Mouse (Mus musculus) liver, embryonic 12.5 days (tissue): ENCODE results near the gene Dab2ip. TPM values are rescaled to one million over a fixed set of nuclear protein-coding genes. Genes with fewer than 3 reads are reported as not detected.

Source experiments
- ATAC-seq: fragments of 200-750 bp; cut with Nextera tagmentation; 2 replicates; pipeline ENCODE4 v1.8.0; 2017; ENCODE audit warnings: moderate number of reproducible peaks, mild to moderate bottlenecking, moderate library complexity
- H3K27ac ChIP-seq: fragments of 300-500 bp; sonication (generic); 2 replicates; pipeline ENCODE4 v1.5.1; 2016; ENCODE audit warnings: mild to moderate bottlenecking
- H3K27me3 ChIP-seq: fragments of 300-500 bp; sonication (generic); replicated peaks from 2 replicates; pipeline ENCODE4 v1.6.1; 2016; ENCODE audit warnings: mild to moderate bottlenecking, moderate library complexity
- H3K36me3 ChIP-seq: fragments of 300-500 bp; sonication (generic); 2 replicates; pipeline ENCODE4 v1.6.1; 2016; ENCODE audit warnings: mild to moderate bottlenecking, moderate library complexity
- H3K4me1 ChIP-seq: fragments of 300-500 bp; sonication (generic); 2 replicates; pipeline ENCODE4 v1.6.1; 2016
- H3K4me2 ChIP-seq: fragments of 300-500 bp; sonication (generic); 2 replicates; pipeline ENCODE4 v1.6.1; 2016; ENCODE audit warnings: mild to moderate bottlenecking, moderate library complexity
- H3K4me3 ChIP-seq: fragments of 300-500 bp; sonication (generic); 2 replicates; pipeline ENCODE4 v1.5.1; 2016; ENCODE audit warnings: mild to moderate bottlenecking, moderate library complexity
- H3K9ac ChIP-seq: fragments of 300-500 bp; sonication (generic); 2 replicates; pipeline ENCODE4 v1.6.1; 2016; ENCODE audit warnings: mild to moderate bottlenecking, moderate library complexity
- H3K9me3 ChIP-seq: fragments of 300-500 bp; sonication (generic); replicated peaks from 2 replicates; pipeline ENCODE4 v1.6.1; 2016; ENCODE audit warnings: mild to moderate bottlenecking, moderate library complexity
- WGBS: fragments of 180-500 bp; shearing (Covaris S2); methylation state at CpG from one replicate; pipeline ENCODE4 v1.1.7; 2016; ENCODE audit not compliant: insufficient replicate concordance; 5-methylcytosine and 5-hydroxymethylcytosine counted together
- polyA plus RNA-seq: library from polyadenylated mRNA; unstranded; fragments of >200 nt; fragmentation: Nextera tagmentation; extraction: Ambion mirVana; gene quantifications from 2 replicates; pipeline ENCODE4 v1.2.1, GENCODE M21; 2016

Gene Dab2ip
- polyA plus RNA-seq, 1 experiment from 2014 or later: 8.6 TPM

- Histone ChIP-seq H3K27ac (no peak overlapping the region), H3K9me3 (no peaks in the 10 kb centered on the region), H3K36me3 (no peaks in the 10 kb centered on the region), H3K4me2 (no peak overlapping the region), H3K27me3 (peaks cover 91% of the 10 kb centered on the region), H3K4me1 (peaks cover 15% of the 10 kb centered on the region; the same call in 1 of the 2 replicates), H3K4me3 (no peak overlapping the region), H3K9ac (no peak overlapping the region)
- whole genome bisulfite sequencing: 16% methylated on average over 9 of the region's 9 CpGs
- no peak for ATAC-seq
Measured at GRCm38 (mm10) chr2:35588368-35588767, 30.3 kb downstream of the Dab2ip start.

GRCm38 (mm10) chr2:35589385-35589784, 31.3 kb downstream of the Dab2ip start:
- H3K4me2 ChIP-seq: no peak overlapping the region
- no peak overlapping the region for H3K9ac ChIP-seq
- H3K27me3 ChIP-seq: peaks cover 81% of the 10 kb centered on the region
- no peak overlapping the region for H3K27ac ChIP-seq
- ATAC-seq: no peak
- 38% methylated on average over 10 of the region's 10 CpGs for WGBS
- H3K36me3 ChIP-seq: no peaks in the 10 kb centered on the region
- peaks cover 15% of the 10 kb centered on the region; the same call in 1 of the 2 replicates for H3K4me1 ChIP-seq
- H3K9me3 ChIP-seq: no peaks in the 10 kb centered on the region
- H3K4me3 ChIP-seq: no peak overlapping the region

GRCm38 (mm10) chr2:35589800-35590199, 31.7 kb downstream of the Dab2ip start:
- no peak overlapping the region for H3K4me3 ChIP-seq
- 67% methylated on average over 4 of the region's 4 CpGs for whole genome bisulfite sequencing
- H3K9ac ChIP-seq: no peak overlapping the region
- H3K9me3 ChIP-seq: no peaks in the 10 kb centered on the region
- no peak overlapping the region for H3K27ac ChIP-seq
- H3K36me3 ChIP-seq: no peaks in the 10 kb centered on the region
- ATAC-seq: no peak
- peaks cover 15% of the 10 kb centered on the region; the same call in 1 of the 2 replicates for H3K4me1 ChIP-seq
- H3K27me3 ChIP-seq: peaks cover 77% of the 10 kb centered on the region
- no peak overlapping the region for H3K4me2 ChIP-seq

- peaks cover 15% of the 10 kb centered on the region; the same call in 1 of the 2 replicates for H3K4me1 ChIP-seq
Measured at GRCm38 (mm10) chr2:35591961-35592724, 34.1 kb downstream of the Dab2ip start.

GRCm38 (mm10) chr2:35592725-35593392, 34.8 kb downstream of the Dab2ip start:
- Histone ChIP-seq H3K27ac (no peak overlapping the region), H3K27me3 (peaks cover 58% of the 10 kb centered on the region), H3K9ac (no peak overlapping the region), H3K4me1 (peaks cover 12% of the 10 kb centered on the region; the same call in 1 of the 2 replicates), H3K4me3 (no peak overlapping the region), H3K4me2 (no peak overlapping the region), H3K36me3 (no peaks in the 10 kb centered on the region), H3K9me3 (no peaks in the 10 kb centered on the region)
- no peak for ATAC-seq
- WGBS: 56% methylated on average over 9 of the region's 9 CpGs

More at GRCm38 (mm10) chr2:35591961-35592724, 34.1 kb downstream of the Dab2ip start:
- 59% methylated on average over 14 of the region's 14 CpGs for WGBS
- Histone ChIP-seq H3K36me3 (no peaks in the 10 kb centered on the region), H3K9ac (no peak overlapping the region), H3K27ac (no peak overlapping the region), H3K9me3 (no peaks in the 10 kb centered on the region), H3K4me2 (no peak overlapping the region), H3K4me3 (no peak overlapping the region), H3K27me3 (peaks cover 61% of the 10 kb centered on the region)
- ATAC-seq: no peak

- H3K9me3 ChIP-seq: no peaks in the 10 kb centered on the region
- ATAC-seq: no peak
- H3K27ac ChIP-seq: no peak overlapping the region
- H3K4me3 ChIP-seq: no peak overlapping the region
- H3K9ac ChIP-seq: no peak overlapping the region
- peaks cover 48% of the 10 kb centered on the region for H3K27me3 ChIP-seq
- H3K4me1 ChIP-seq: 0 out of 2 replicates have a peak, but pooled peaks cover 5% of the 10 kb centered on the region
- no peak overlapping the region for H3K4me2 ChIP-seq
- no peaks in the 10 kb centered on the region for H3K36me3 ChIP-seq
- 54% methylated on average over 7 of the region's 7 CpGs for WGBS
Measured at GRCm38 (mm10) chr2:35593889-35594288, 35.8 kb downstream of the Dab2ip start.

- no peak overlapping the region for H3K9ac ChIP-seq
- H3K4me1 ChIP-seq: no peaks in the 10 kb centered on the region
- no peak for ATAC-seq
- no peaks in the 10 kb centered on the region for H3K36me3 ChIP-seq
- no peak overlapping the region for H3K4me2 ChIP-seq
- no peak overlapping the region for H3K27ac ChIP-seq
- H3K27me3 ChIP-seq: peaks cover 35% of the 10 kb centered on the region
- H3K4me3 ChIP-seq: no peak overlapping the region
- H3K9me3 ChIP-seq: no peaks in the 10 kb centered on the region
- WGBS: 44% methylated on average over 1 of the region's 1 CpGs
Measured at GRCm38 (mm10) chr2:35595102-35595501, 37.0 kb downstream of the Dab2ip start.

- Histone ChIP-seq H3K9ac (no peak overlapping the region), H3K4me3 (no peak overlapping the region), H3K36me3 (no peaks in the 10 kb centered on the region), H3K4me2 (no peak overlapping the region), H3K9me3 (no peaks in the 10 kb centered on the region), H3K27ac (no peak overlapping the region), H3K4me1 (no peaks in the 10 kb centered on the region), H3K27me3 (peaks cover 29% of the 10 kb centered on the region)
- 48% methylated on average over 5 of the region's 5 CpGs for WGBS
- ATAC-seq: no peak
Measured at GRCm38 (mm10) chr2:35595718-35596117, 37.7 kb downstream of the Dab2ip start.

- Histone ChIP-seq H3K4me2 (no peak overlapping the region), H3K9me3 (no peaks in the 10 kb centered on the region), H3K4me1 (no peaks in the 10 kb centered on the region), H3K27me3 (peaks cover 20% of the 10 kb centered on the region), H3K9ac (no peak overlapping the region), H3K4me3 (no peak overlapping the region), H3K36me3 (no peaks in the 10 kb centered on the region), H3K27ac (no peak overlapping the region)
- WGBS: 63% methylated on average over 4 of the region's 4 CpGs
- ATAC-seq: no peak
Measured at GRCm38 (mm10) chr2:35596796-35597195, 38.7 kb downstream of the Dab2ip start.

- Histone ChIP-seq H3K36me3 (no peaks in the 10 kb centered on the region), H3K4me3 (no peak overlapping the region), H3K9me3 (no peaks in the 10 kb centered on the region), H3K9ac (no peak overlapping the region), H3K4me2 (no peak overlapping the region), H3K27ac (no peak overlapping the region), H3K27me3 (peaks cover 21% of the 10 kb centered on the region), H3K4me1 (no peaks in the 10 kb centered on the region)
- WGBS: 42% methylated on average over 3 of the region's 3 CpGs
- no peak for ATAC-seq
Measured at GRCm38 (mm10) chr2:35598819-35599218, 40.8 kb downstream of the Dab2ip start.

GRCm38 (mm10) chr2:35601665-35602064, 43.6 kb downstream of the Dab2ip start:
- WGBS: 57% methylated on average over 3 of the region's 3 CpGs
- Histone ChIP-seq H3K4me2 (no peak overlapping the region), H3K27ac (no peak overlapping the region), H3K4me3 (no peak overlapping the region), H3K9ac (no peak overlapping the region), H3K27me3 (peaks cover 25% of the 10 kb centered on the region), H3K36me3 (no peaks in the 10 kb centered on the region), H3K4me1 (no peaks in the 10 kb centered on the region), H3K9me3 (no peaks in the 10 kb centered on the region)
- ATAC-seq: no peak

GRCm38 (mm10) chr2:35607476-35607875, 49.4 kb downstream of the Dab2ip start:
- 67% methylated on average over 8 of the region's 8 CpGs for WGBS
- Histone ChIP-seq H3K9ac (no peak overlapping the region), H3K27me3 (peaks cover 18% of the 10 kb centered on the region; the same call in 1 of the 2 replicates), H3K4me3 (no peak overlapping the region), H3K9me3 (no peaks in the 10 kb centered on the region), H3K36me3 (no peaks in the 10 kb centered on the region), H3K27ac (no peak overlapping the region), H3K4me2 (no peak overlapping the region), H3K4me1 (0 out of 2 replicates have a peak, but pooled peaks cover 7% of the 10 kb centered on the region)
- ATAC-seq: no peak
